Mouse (Mus musculus): ENCODE results near the gene 4930562C15Rik. TPM values are rescaled to one million over a fixed set of nuclear protein-coding genes. Genes with fewer than 3 reads are reported as not detected.

Gene 4930562C15Rik
- polyA plus RNA-seq, 1 experiment from 2014 or later: 0.44 TPM

- no peaks in the 10 kb centered on the region for H3K9me3 ChIP-seq
- no peak overlapping the region for H3K9ac ChIP-seq
- WGBS: 43% methylated on average over 9 of the region's 9 CpGs
- no peaks in the 10 kb centered on the region for H3K27me3 ChIP-seq (replicated peaks)
- H3K27ac ChIP-seq: no peak overlapping the region
- H3K4me2 ChIP-seq: no peak overlapping the region
- H3K4me3 ChIP-seq (replicated peaks): no peak overlapping the region
- H3K4me1 ChIP-seq: no peaks in the 10 kb centered on the region; the same call in 1 of the 2 replicates
- no peaks in the 10 kb centered on the region for H3K36me3 ChIP-seq
- ATAC-seq (ENCODE audit: insufficient read depth, low FRiP score, low read depth): peak; percentile 81
Measured at GRCm38 (mm10) chr16:4862863-4863483, 27.8 kb downstream of the 4930562C15Rik start.

DNA sequence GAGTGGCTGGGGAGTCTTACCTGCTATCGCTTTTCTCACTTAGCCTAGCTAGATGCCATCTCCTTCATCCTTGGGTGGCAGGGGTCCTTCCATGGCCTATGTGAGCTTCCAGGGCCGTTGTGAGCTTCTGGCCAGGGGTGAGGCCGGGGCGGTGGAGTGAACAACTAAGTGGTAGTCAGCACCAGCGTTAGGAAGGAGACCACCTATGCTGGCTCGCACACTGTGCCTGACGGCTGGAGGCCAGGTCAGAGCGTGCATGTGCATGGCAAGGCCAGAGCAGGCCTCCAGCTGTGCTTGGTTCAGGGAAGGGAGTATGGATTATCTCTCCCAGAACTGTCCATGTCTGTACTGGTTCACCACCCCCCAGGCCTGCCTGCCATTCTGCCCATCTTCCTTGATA, 28.5 kb downstream of the 4930562C15Rik start:
- no peak for ATAC-seq (ENCODE audit: insufficient read depth, low FRiP score, low read depth)
- whole genome bisulfite sequencing: 78% methylated on average over 8 of the region's 8 CpGs
- Histone ChIP-seq H3K27me3 (replicated peaks) (no peaks in the 10 kb centered on the region), H3K27ac (no peak overlapping the region), H3K4me2 (no peak overlapping the region), H3K9me3 (no peaks in the 10 kb centered on the region), H3K4me3 (replicated peaks) (no peak overlapping the region), H3K4me1 (no peaks in the 10 kb centered on the region; the same call in 1 of the 2 replicates), H3K36me3 (no peaks in the 10 kb centered on the region), H3K9ac (no peak overlapping the region)

DNA sequence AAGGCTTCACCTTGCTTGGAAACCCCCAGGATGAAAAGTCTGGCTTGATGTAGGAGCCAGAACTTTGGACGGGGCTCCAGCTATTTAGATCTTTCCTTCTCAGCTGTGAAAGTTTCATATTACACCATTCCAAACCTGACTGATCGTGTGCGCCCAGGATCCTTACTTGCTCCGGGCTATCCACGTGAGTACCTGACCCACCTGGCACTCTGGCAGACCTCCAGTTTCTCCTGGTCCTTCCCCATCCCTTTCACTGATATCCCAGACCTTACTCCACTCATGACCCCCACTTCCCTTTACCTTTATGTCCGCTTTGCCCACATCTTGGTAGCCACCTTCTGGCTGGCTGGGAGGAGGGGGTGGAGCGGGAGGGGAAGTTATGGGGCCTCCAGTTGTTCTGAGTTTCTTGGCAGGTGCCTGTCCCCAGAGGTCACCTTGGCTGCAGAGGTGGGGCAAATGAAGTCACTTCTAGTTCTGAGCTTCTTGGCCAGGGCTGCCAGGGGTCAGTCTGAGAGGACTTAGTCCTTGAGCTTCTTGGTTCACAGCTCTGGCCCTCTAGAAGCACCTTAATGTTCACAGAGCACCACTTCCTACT, 31.0 kb downstream of the 4930562C15Rik start:
- 55% methylated on average over 7 of the region's 7 CpGs for WGBS
- Histone ChIP-seq H3K36me3 (0 out of 2 replicates have a peak, but pooled peaks cover 9% of the 10 kb centered on the region), H3K4me1 (no peaks in the 10 kb centered on the region; the same call in 1 of the 2 replicates), H3K4me2 (no peak overlapping the region), H3K9me3 (no peaks in the 10 kb centered on the region), H3K9ac (no peak overlapping the region), H3K27ac (no peak overlapping the region), H3K4me3 (replicated peaks) (no peak overlapping the region), H3K27me3 (replicated peaks) (no peaks in the 10 kb centered on the region)
- no peak for ATAC-seq (ENCODE audit: insufficient read depth, low FRiP score, low read depth)

DNA sequence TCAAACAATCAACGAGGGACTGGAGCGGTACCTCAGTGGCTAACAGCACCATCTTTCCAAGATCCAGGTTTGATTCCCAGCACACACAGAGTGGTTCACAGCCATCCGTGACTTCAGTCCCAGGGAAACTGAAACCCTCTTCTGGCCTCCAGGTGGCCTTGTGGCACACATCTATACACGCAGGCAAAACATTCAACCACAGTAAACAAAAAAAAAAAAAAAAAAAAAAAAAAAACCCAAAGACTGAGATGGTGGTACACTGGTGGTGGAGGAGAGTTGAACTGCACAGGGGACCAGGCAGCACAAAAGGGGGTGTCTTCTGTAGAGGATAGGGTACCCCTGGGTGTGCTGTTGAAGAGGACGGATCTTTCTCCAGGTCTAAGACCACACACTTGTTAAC, 35.3 kb downstream of the 4930562C15Rik start:
- Histone ChIP-seq H3K27me3 (replicated peaks) (no peaks in the 10 kb centered on the region), H3K4me3 (replicated peaks) (no peak overlapping the region), H3K9me3 (no peaks in the 10 kb centered on the region), H3K36me3 (peaks cover 22% of the 10 kb centered on the region; the same call in 1 of the 2 replicates), H3K4me1 (0 out of 2 replicates have a peak, but pooled peaks cover 4% of the 10 kb centered on the region), H3K9ac (no peak overlapping the region), H3K27ac (no peak overlapping the region), H3K4me2 (no peak overlapping the region)
- 85% methylated on average over 5 of the region's 5 CpGs for WGBS
- ATAC-seq (ENCODE audit: insufficient read depth, low FRiP score, low read depth): no peak

DNA sequence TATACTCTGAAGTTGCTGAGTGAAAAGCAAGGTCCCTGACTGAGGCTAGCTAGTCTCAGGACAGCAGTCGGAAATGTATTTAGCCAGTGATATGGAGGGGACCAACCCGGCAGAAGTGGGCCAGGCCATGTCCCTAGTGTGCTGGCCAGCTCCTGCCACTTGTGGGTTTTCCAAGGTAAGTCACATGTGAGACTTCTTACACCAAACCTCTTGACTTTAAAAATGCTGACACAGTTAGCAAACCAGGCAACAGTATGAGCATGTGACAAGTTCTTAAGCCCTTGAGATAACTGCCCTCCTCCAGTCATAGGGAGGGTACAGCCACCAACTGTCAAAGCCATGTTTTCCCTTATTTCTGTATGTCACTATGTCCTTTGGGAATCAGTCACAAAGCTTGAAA, 36.7 kb downstream of the 4930562C15Rik start:
- ATAC-seq (ENCODE audit: insufficient read depth, low FRiP score, low read depth): no peak
- no peak overlapping the region for H3K4me3 ChIP-seq (replicated peaks)
- H3K4me1 ChIP-seq: peaks cover 18% of the 10 kb centered on the region
- no peak overlapping the region for H3K27ac ChIP-seq
- peaks cover 29% of the 10 kb centered on the region; the same call in 1 of the 2 replicates for H3K36me3 ChIP-seq
- no peak overlapping the region for H3K9ac ChIP-seq
- 65% methylated on average over 2 of the region's 2 CpGs for WGBS
- H3K4me2 ChIP-seq: no peak overlapping the region
- no peaks in the 10 kb centered on the region for H3K9me3 ChIP-seq
- H3K27me3 ChIP-seq (replicated peaks): no peaks in the 10 kb centered on the region

DNA sequence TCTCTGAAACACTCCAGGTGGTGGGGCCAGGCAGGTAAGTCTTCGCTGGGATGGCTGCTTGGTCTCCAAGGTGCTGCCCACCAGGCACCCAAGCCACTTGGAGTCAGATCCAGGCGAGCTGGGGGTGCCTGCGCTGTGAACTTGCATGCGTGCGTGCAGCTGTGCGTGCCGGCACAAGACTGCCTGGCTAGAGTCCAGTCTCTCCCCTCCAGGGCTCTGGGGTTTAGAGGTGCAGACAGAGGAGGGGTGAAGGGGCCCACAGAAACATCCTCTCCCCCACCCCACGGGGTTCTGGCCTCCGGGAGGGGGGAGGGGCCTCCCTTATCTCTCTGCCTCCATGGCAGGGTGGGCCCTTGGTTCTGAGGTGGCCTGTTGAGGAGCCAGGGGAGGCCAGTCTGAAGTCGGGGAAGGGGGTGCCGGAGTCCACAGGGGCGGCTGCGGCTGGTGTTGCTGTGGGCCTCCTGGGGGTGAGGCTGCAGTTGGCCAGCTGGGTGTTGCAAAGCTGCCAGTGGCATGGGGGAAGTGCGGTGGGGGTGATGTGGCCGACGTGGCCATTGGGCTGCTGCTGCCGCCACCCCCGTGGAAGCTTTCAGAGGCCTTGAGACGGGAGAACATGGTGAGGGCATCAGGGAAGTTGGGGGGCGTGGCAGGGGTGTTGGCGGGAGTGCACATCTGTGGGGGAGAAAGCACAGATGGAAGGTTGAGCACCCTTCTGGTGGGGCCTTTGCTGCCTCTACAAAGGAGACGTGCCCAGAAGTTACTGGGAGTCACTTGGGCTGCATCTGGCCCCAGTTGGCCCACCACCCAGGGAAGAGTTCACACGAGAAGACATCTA, 40.2 kb downstream of the 4930562C15Rik start:
- peaks cover 35% of the 10 kb centered on the region for H3K4me1 ChIP-seq
- ATAC-seq (ENCODE audit: insufficient read depth, low FRiP score, low read depth): no peak
- no peak overlapping the region for H3K4me2 ChIP-seq
- H3K4me3 ChIP-seq (replicated peaks): no peak overlapping the region
- no peaks in the 10 kb centered on the region for H3K27me3 ChIP-seq (replicated peaks)
- H3K9me3 ChIP-seq: no peaks in the 10 kb centered on the region
- peaks cover 20% of the 10 kb centered on the region; the same call in 1 of the 2 replicates for H3K36me3 ChIP-seq
- no peak overlapping the region for H3K9ac ChIP-seq
- WGBS: 73% methylated on average over 23 of the region's 23 CpGs
- H3K27ac ChIP-seq: peak overlapping the region; percentile 44; the same call in 1 of the 2 replicates

DNA sequence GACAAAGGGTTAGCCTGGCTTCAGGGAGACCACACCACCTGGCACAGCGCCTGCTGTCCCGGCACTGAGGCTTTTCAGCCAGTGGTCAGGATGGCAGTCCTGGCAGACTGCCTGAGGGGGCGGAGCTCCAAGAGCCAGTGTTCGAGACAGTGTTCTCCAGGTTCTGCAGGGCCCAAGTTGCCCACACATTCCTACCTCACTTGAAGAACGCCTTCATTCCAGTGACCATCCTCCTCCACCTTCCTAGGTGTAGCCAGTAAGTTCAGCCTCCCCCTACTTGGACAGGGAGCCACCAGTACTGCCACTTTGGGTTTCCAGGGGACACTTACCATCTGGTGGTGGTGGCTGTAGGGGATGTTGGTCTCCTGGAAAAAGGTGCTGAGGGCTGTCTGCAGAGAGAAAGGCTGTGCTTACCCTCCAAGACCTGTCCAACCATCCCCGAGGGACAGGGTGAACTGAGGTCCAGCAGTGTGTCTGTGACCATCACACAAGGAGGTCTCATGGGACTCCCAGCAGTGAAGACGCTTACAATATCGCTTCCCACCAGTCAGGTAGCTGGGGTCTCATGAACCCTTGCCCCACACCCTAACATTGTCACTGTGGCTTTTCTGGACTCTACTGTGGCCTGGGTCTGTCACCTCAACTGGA, 40.9 kb downstream of the 4930562C15Rik start:
- no peak overlapping the region for H3K4me2 ChIP-seq
- WGBS: 64% methylated on average over 8 of the region's 8 CpGs
- H3K4me3 ChIP-seq (replicated peaks): no peak overlapping the region
- H3K9me3 ChIP-seq: no peaks in the 10 kb centered on the region
- peaks cover 35% of the 10 kb centered on the region for H3K4me1 ChIP-seq
- no peak for ATAC-seq (ENCODE audit: insufficient read depth, low FRiP score, low read depth)
- no peak overlapping the region for H3K9ac ChIP-seq
- H3K36me3 ChIP-seq: peaks cover 20% of the 10 kb centered on the region; the same call in 1 of the 2 replicates
- no peaks in the 10 kb centered on the region for H3K27me3 ChIP-seq (replicated peaks)
- peak overlapping the region; percentile 44; the same call in 1 of the 2 replicates for H3K27ac ChIP-seq

GRCm38 (mm10) chr16:4877195-4877594, 42.0 kb downstream of the 4930562C15Rik start:
- peaks cover 45% of the 10 kb centered on the region for H3K4me1 ChIP-seq
- WGBS: 80% methylated on average over 4 of the region's 4 CpGs

DNA sequence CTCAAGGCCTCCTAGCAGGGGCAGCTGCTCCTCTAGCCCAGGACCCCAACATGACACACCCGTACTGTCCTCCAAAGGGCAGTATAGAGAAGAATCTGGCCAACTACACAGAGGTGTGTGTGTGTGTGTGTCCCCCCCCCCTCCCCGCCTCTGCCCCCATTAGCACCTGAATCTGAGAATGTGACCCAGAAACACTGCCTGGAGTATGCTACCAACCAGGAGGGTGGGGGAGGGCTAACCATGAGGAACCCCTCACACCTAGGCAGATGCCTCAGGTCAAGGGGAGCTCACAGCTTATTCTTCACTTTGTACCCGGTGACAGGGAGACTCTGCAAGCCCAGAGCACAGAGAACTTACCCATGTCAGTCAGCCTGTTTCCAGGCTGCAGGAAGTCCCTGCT, 42.5 kb downstream of the 4930562C15Rik start:
- peak overlapping the region; percentile 100 for H3K27ac ChIP-seq
- H3K4me1 ChIP-seq: peaks cover 45% of the 10 kb centered on the region
- H3K4me2 ChIP-seq: peak overlapping the region; percentile 81
- no peaks in the 10 kb centered on the region for H3K9me3 ChIP-seq
- WGBS: 63% methylated on average over 3 of the region's 3 CpGs
- 0 out of 2 replicates have a peak overlapping the region, but pooled peaks have one; percentile 92 for H3K9ac ChIP-seq
- H3K4me3 ChIP-seq (replicated peaks): peak overlapping the region; percentile 92
- peaks cover 20% of the 10 kb centered on the region; the same call in 1 of the 2 replicates for H3K36me3 ChIP-seq
- no peak for ATAC-seq (ENCODE audit: insufficient read depth, low FRiP score, low read depth)
- no peaks in the 10 kb centered on the region for H3K27me3 ChIP-seq (replicated peaks)

More at GRCm38 (mm10) chr16:4877195-4877594, 42.0 kb downstream of the 4930562C15Rik start:
- Histone ChIP-seq H3K9me3 (no peaks in the 10 kb centered on the region), H3K9ac (no peak overlapping the region), H3K27me3 (replicated peaks) (no peaks in the 10 kb centered on the region), H3K4me3 (replicated peaks) (peak overlapping the region; percentile 92; the same call in 1 of the 2 replicates), H3K4me2 (peak overlapping the region; percentile 81), H3K27ac (peak overlapping the region; percentile 100), H3K36me3 (peaks cover 20% of the 10 kb centered on the region; the same call in 1 of the 2 replicates)
- no peak for ATAC-seq (ENCODE audit: insufficient read depth, low FRiP score, low read depth)

- Histone ChIP-seq H3K36me3 (peaks cover 18% of the 10 kb centered on the region; the same call in 1 of the 2 replicates), H3K27ac (peak overlapping the region; percentile 100), H3K4me3 (replicated peaks) (peak overlapping the region; percentile 92), H3K27me3 (replicated peaks) (no peaks in the 10 kb centered on the region), H3K9ac (peak overlapping the region; percentile 92), H3K4me2 (peak overlapping the region; percentile 81), H3K4me1 (peaks cover 45% of the 10 kb centered on the region), H3K9me3 (no peaks in the 10 kb centered on the region)
- ATAC-seq (ENCODE audit: insufficient read depth, low FRiP score, low read depth): peak; percentile 32
- 16% methylated on average over 5 of the region's 5 CpGs for WGBS
Measured at GRCm38 (mm10) chr16:4878192-4878885, 43.1 kb downstream of the 4930562C15Rik start.

All from stomach, embryonic 15.5 days (tissue).